Mouse (Mus musculus) frontal cortex, postnatal 10 days (tissue): ENCODE data around the gene Gng12.
"Not testable (repeated sequence)": the region's sequence is repeated elsewhere in the genome, so short reads cannot be mapped to it uniquely, and the experiment has no call there.

Source experiments
- DNase-seq, 2 experiments: peaks; one replicate each; pipeline ENCODE4 v3.0.0; 2022; ENCODE audit warnings: low spot score in 2 of 2, mixed read lengths in 1 of 2

Gng12 gene

DNA sequence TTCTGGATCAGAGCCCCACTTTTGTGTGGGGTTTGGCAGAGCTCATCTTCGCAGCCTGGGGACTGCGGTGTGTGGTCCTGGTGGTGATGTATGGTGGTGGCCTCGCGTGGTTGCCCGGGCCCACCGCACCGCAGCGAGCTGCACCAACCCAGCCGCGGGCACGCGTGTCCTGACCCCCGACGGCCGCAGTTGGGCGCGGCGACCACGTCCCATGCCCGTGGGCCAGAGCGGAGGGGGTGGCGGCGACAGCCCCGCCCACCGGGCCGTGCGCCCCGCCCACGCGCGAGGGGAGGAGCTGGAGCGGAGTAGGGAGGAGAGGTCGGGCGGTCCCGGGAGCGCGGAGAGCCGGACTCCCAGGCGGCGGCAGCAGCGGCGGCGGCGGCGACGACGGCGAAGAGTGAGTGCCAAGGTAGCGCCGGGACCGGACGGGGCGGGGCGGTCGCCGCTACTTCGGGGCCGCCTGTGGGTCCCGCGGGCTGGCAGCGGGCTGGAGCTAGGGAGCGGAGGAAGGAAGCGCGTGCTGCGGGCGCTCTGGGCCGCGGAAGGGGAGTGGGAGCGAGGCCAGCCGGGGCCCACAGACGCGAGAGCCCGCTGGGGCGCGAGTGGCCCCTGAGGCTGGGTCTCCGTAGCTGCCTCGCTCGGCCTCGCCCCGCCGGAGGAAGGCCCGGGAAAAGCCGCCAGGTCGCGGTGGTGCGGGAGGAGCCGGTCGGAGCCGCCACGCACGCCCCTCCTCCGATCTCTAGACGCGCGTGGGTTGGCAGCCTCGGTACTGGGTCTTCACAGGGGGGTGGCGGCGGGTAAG lies at the start of gene Gng12:
Gene Gng12 (plus strand): TSS at position 279 of the 802 bp plus-strand sequence.
- DNase-seq, result peak; percentile 67 to 79

DNA sequence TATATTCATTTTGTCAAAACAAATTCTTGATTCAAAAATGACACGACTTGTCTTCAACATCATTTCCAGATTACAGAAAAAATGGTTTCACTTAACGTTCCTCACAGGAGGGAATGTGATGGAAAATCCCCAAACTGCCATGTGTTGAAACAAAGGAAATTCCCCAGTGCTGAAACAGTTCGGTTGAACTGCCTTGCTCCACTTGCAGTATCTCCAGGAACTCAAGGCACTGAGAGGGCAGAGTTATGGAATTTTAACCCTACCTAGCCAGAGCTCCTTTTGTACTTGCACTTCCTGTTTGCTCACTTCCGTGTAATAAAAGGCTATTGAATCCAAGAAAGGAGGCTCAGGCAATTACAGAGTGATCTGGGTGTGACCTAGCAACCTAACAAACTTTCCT lies 47.3 kb upstream of the Gng12 start:
- no peak for DNase-seq

DNA sequence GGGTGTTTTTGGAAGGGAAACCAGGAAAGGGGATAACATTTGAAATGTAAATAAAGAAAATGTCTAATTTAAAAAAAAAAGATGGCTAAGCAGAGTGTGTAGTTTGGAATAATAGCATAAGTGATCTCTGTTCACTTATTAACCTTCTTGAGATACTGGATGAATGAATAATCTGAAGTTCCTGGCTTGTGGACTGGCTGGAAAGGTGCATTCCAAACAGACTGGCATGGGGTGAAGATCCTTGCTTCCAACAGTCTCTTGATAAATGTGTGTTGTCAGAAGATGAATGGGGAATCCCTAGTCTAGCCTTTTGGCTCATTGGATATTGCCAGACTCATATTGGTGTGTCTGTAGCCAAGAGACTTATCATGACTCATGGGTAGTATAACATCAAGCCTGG lies 40.0 kb upstream of the Gng12 start:
- no peak for DNase-seq

DNA sequence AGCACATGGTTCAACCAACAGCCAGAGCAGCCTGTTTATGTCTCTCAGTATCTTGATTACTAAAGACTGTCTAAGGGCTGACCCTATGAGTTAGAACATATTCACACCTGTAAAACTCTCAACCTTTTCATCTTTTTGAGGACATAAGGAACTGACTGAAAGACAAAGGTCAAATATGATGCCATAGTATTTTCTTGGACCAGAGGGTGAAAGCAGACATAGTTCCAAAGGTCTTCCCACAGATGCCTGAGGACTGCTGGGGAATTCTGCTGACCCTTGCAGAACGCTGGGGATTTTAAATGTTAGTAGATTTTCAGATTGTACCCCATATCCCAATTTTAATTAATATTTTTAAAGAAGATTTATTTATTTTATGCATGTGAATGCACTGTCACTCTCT lies 37.8 kb upstream of the Gng12 start:
- DNase-seq, result no peak

DNA sequence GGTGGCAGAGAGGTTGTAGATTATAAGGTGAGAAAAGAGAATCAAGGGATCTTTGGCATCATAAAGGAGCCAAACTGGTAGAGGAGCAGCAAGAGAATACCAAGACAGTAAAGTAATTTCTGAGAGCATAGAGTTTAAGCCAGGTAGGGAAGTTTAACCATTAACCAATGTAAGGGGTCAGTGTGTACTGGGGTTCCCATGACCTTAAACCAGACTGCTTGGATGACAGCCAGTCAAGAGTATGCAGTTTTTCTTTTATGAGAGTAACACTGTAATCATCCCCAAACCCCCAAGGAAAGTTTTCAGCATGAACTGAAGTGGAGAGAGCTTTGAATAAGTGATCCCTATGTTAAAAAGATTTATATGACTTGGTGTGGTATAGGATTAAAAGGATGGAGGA lies 36.8 kb upstream of the Gng12 start:
- DNase-seq, result no peak

DNA sequence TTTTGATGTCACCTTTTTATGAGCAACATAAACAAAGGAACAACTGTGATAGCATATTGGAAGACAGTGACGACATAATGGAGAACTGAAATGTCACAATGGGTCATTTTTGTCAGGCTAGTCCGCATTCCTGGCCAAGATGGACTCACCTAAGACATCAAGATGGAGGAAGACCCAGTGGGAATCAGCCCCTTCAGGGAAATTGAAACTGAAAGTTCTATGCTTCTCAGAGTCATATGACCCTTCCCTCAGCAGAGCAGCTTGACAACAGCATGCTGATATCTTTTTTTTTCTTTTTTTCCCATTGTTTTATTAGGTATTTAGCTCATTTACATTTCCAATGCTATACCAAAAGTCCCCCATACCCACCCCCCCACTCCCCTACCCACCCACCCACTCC lies 31.7 kb upstream of the Gng12 start:
- DNase-seq, result no peak

DNA sequence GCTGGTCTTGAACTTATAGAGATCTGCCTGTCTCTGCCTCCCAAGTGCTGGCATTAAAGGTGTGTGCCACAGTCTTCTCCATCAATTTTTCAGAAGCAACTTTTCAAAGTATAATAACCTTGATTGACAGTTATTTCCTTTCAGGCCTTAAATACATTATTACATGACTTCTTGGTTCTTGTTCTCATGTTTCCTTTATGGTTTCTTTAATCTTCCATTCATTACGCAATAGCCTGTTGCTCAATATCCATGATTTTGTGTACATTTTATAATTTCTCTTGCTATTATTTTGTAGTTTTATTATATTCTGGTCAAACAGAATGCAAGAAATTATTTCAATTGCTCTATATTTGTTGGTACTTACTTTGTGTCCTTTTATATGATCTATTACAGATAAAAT lies 29.9 kb upstream of the Gng12 start:
- no peak for DNase-seq

DNA sequence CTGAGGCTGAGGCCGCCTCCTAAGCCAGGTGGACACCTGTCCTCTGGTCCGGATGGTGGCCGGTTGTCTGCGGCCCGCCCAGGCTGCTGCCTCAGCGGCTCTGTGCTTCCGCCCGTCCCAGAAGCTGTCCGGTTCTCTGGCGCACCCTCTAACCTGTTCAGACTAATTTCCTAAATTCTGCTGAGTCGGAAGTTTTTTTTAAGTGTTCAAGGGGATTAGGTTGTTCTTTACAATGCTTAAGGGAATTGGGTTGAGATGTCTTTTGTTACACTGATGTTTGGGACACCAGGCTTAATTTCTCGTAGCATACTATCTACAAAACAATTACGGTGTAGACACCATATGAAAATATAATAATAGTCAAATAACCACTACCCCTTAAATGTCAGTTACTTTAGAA lies 19.1 kb upstream of the Gng12 start:
- DNase-seq, result not testable (repeated sequence)

DNA sequence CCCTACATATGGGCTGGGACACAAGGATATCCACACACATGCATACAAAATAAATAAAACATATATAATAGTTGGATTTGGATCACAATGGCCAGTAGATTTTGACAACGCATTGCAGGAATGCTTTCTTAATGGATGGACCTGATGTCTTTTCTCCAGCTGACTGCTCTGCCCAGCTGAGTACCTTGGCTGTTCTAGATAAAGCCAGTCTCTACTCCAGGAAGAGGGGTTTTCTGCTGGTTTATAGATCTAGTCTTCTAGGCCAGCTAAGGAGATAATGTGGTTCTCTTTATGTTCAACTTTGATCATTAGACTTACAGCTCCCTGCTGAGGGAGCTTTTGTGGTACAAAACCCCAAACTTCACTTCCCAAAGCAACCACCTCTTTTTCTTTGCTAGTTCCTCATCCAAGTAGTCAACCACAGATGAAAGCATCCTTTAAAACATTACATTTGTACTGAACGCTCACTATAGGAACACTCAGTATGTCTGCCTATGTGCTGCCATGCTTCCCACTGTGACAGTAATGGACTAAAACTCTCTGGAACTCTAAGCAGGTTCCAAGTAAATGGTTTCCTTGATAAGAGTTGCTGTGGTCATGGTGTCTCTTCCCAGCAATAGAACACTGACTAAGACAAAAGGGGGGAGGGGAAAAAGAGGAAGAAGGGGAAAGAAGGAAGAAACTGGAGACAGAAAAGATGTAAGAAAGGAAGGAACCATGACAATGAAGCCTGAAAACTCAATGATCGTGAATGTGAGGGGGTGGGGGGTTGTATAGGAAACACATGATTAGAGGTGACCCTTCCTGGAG lies 5.6 kb upstream of the Gng12 start:
- no peak for DNase-seq

DNA sequence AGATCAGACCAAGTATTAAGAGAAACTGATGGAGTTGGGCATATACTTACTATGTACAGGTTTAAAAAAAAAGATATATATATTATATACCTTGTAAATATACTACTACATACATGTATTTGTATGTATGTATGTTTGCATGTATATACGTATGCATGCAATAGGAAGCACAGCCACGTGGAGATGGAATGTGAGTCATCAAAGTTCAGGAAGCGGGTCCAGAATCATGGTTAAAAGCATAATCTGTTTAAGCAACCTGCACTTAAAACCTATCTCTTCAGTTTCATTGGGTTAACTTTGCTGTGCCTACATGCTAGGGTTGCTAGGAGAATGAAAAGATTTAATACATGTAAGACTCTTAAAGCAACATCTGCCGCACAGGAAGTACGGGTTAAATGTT lies 2.2 kb upstream of the Gng12 start:
- DNase-seq, result no peak

DNA sequence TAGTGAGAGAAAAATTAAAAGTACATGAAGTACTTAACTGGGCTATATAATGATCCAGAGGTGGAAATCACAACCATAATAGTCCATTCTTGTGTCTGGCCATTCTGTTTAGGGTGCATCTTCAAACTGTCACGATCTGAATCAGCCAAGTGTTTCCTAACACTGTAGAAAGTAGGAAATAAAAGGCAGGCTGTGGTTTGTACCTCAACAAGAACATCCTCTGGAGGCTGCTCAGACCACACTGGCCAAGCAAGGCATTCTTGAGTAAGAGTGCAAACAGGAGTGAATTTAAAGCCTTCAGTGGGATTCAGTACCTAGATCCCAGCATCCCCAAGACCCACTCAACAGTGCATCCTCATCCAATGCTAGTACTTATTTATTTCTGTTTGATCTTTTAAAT lies 1.2 kb upstream of the Gng12 start:
- no peak for DNase-seq

DNA sequence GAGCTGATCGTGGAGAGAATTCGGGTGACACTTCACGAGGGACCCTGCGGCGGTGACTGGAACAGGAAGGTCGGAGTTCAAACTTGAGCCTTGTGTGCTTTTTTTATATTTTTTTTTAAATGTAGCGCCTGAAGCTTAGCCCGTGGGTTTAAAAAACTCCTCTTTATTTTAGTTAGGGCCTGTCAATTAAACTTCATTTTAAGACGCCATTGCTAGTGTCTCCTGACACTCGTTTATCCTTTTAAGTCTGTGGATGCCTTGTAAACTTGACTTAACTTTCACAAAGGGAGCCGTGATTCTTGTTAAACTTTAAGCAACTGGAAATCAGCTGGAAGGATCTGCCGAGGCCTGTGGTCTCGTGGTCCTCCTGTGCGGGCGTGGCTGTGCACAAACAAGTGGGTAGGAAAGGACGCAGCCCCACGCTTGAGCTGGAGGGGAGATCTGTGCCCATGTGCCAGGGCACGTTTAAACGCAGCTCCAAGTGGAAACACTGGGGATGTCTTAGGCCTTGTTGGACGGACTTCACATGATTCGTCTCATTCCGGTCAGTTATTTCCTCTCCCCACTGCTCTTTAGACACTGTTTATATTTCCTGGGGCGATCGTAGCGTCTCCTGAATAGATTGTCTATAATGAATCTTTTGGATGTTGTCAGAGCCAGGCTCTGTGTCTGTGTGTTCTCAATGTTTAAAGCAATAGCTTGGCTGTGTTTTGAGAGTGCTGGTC lies 886 bp downstream of the Gng12 start:
- DNase-seq, result peak; percentile 8 to 31

DNA sequence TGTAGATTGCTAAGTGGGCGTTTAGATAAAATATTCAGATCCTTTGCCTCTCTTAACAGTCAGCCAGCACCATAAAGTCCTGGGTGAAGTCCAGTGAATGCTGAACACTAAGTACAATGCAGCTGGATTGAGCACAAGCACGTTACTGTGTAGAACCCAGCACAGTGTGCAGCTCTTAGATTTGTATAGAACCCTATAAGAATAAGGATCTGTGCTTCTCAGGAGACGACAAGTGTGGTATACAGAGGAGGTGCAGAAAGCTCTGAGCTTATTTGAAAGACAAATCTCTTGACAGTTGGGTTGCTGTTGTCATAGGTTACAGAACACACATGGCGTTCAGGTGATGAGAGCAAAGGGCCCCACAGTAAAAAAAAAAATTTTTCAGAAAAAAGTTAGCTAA lies 1.8 kb downstream of the Gng12 start:
- no peak for DNase-seq

DNA sequence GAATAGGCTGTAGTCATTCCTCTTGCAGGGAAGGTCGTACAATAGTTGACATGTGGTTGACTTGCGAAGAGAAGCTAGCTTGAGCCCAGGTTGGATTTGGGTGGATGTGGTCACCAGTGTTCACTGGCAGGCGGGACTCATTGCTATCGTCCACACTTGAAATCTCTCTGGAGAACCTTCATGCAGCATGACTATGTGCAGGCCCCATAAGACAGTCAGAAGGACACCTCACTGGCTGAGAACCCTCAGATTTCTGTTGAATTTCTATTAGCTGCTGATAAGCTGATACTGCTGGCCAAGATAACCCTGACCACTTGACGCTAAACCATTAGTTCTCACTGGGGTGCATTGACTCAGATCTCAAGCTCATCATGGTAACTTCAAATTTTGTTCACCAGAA lies 5.7 kb downstream of the Gng12 start:
- no peak for DNase-seq

DNA sequence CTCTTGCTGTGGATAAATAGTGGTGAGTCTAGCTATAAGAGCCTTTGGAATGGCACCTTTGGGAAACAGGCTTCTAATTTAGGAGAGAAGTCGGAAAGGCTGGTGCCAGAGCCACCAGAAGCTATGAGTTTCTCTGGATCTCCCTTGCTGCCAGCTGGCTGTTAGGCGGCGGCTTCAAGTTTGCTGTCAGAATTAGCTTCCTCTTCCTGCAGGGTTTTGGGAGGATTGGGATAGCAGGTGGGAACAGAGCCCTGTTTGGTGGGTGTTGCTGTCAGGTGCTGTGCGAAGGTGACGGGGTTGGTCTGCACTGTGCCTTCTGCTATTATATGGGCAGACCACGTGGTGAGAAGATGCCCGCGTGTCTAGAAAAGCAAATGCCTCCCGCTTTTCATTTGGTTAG lies 7.0 kb downstream of the Gng12 start:
- DNase-seq, result peak in 1 of 2 experiments; percentile 17

DNA sequence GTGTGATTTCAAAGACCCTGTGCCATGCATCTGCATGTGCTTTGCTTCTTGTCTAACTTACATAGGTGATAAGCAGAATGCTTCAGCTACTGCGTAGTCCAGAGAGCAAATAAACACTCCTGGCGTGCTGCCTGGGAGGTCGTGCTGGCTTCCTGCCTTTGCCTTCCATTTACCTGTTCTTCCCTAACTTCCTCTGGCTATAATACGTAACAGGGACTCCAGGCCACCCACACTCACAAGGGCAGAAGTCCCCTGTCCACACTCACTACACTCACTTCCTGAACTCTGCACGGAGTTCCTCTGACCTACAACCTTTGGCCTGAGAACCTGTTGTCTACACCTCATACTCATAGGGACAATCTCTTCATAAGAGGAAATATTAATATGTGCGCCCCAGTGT lies 7.5 kb downstream of the Gng12 start:
- no peak for DNase-seq

DNA sequence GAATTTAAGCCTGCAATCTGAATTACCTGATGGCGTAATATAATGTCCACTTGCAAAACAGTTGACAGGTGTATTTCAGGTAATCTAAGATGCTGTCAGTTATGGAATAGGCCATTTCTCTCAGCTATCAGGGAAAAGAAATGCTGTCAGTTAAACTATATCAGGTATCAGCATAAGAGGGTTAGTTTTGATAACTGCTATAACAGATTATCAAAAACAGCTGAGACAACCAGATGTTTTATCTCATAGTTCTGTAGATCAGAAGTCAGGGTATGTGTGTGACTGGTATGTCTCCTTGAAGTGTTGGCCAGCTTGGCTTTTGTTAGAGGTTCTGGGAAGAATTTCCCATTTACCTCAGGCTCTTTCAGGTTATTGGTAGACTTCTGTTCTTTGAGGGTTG lies 10.0 kb downstream of the Gng12 start:
- no peak for DNase-seq

DNA sequence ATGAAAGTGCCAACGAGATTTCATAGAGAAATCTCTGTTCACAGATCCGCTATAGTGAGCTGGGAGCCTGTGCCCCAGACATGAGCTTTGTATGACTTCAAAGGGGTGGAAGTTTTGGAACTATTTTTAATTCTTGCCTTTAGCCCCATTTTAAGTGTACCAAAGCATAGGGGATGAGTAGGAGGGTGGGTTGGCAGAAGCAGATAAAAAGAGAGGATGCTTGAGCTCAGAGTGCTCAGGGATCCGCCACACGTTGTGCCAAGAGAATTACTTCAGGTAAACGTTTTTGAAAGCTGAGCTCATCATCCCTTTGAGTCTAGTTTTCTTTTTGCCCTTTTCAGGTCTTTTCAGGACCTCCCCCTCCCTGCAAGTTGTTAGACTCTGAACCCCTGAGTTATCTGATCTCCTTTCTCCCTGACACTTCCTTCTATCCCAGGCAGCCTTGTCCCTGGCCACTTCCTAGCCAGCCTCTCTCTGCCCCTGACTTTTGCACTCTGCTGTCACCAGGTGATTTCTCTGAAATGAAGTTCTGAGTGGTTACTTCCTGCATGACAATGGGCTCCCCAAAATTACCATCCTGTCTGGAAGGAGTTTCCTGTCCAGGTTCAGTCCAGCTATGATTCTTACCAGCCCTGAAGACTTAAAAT lies 12.3 kb downstream of the Gng12 start:
- DNase-seq, result no peak

DNA sequence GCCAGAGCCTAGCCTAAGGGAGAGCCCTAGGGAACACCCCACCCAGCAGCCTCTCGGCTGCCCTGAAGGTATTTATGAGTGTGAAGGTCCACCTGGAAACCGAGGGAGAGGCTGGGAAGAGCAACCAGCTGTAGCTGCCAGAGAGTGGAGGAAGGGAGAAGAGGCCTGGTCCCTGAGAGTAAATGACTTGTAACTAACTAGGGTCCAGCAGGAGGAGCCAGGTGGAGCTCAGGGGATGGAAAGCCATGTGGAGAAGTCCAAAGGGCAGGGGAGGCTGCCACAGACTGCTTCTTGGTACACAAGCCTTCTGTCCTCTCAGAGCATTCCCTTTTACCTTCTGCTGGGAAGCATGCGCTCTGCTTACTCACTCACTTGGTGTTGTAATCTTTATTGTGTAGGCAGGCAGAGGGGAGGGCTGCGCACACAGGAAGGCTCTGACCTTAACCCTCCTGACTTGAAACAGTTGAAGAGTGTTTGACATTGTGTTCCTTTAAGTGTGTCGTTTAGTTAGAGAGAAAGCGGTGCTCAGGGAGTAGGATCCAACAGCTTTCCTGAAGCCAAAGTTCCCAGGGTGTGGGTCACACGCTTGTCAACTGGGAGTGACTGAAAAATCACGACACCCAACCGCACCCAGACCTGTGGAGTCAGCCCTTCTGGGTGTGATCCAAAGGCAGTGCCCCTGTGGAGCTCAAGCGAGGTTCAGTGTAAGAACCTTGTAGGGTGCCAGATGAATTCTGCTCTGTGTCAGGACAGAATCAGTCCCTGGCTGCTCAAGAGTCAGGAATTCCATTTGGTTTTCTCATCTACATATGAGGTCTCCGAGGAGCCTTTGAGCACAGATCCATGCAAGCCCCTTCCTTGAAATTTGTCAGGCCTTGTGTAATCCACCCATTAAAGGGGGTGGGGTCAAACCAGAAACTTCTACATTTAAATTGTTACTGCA lies 14.6 kb downstream of the Gng12 start:
- DNase-seq, result no peak

DNA sequence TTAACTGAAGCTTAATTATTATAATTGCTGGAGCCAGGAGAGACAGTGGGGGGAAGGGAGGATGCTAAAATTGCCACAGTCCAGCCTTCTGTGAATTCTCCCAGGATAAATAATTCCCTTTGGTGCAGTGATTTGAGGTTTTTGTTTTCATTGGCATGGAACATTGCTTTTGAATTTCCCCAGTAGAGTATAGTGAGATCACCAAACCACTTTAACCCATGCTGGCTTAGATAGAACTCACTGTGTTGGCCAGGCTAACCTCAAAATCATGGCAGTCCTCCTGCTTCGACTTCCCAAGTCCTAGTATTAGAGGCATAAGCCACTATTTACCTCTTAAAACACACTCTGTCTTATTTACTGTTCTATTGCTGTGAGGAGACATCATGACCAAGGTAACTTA lies 17.2 kb downstream of the Gng12 start:
- no peak for DNase-seq

DNA sequence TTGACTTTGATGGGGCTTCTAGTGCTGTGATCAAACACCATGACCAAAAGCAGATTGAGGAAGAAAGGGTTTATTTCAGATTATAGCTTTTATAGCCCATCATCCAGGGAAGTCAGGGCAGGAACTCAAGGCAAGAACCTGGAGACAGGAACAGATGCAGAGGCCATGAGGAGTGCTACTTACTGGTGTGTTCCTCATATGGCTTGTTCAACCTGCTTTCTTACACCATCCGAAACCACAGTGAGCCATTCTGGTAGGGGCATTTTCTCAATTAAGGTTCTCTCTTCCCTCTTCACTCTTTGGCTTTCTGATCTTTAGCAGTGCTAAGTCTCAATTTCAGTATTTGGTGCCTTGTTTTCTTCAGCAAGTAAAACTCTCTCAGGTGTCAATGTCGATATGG lies 19.4 kb downstream of the Gng12 start:
- no peak for DNase-seq
